Mouse (Mus musculus): ENCODE results near the gene P2rx4. TPM values are rescaled to one million over a fixed set of nuclear protein-coding genes. Genes with fewer than 3 reads are reported as not detected.

The P2rx4 gene
- total RNA-seq, 2 experiments from 2014 or later = 3.9 to 4.2 TPM

DNA sequence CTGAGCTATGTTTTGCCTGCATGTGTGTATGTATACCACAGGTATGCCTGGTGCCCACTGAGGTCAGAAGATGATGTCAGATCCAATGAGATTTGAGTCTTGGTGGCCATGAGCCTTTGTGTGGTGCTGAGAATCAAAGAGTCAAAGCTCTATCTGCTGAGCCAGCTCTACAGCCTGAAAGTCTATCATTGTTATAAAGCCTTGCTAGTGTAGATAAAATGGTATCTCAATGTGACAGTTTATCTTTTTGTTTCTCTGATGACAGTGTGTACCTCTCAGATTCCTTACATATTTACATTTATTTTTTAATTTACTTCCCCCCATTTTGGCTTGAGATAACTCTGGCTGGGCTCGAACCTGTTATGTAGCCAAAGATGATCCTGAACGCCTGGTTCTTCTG is 3.8 kb upstream of the P2rx4 start:
- DNase-seq = no peak

DNA sequence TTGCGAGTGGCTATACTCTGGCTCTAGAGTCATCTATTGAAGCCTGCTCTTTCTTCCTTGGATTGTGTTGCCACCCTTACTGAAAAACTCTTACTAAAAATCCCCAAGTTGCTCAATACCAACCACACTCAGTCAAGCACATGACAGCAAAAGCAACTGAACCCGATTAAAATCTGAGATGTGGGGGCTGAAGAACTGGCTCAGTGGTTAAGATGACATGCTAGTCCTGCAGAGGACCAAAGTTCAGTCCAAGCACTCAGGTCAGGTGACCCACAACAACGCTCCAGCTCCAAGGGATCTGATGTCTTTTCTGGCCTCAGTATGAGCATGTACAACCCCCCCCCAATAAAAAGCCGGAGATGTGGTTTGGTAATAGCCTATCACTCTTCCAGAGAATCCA is 2.8 kb upstream of the P2rx4 start:
- DNase-seq = no peak

DNA sequence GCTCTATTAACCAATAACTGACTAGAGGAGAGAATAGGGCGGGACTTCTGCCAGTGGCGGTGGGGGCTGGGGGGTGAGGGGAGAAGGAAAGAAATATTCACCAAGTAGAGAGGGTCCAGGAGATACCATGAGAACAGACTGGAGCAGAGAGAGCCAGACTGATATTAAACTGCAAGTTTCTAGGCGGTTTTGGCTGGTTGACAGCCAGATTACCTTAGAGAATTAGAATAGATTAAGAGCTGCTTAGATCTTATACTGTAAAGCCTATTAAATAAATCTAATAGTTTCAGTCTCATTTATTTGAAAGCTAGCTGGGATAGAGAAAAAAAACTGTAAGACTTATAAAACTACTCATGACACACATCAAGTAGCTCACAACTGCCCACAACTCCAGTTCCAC is 2.2 kb upstream of the P2rx4 start:
- DNase-seq = no peak

DNA sequence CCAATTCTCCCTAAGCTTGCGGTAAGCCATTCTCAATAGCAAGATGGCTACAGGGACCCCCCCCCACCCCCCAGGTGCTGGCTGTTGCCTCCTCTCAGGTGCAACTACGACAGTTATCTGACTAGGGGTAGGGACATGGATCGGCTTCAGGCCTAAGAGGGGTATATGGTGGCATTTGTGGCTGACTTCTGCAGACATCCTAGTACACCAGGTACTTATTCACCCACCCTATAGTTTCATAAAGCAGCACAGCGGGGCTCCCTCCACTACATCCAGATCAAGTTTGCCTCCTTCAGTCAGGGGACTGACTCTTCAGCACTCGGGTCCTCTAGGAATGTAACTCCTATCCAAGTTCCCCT is 448 bp upstream of the P2rx4 start:
- no peak for DNase-seq

DNA sequence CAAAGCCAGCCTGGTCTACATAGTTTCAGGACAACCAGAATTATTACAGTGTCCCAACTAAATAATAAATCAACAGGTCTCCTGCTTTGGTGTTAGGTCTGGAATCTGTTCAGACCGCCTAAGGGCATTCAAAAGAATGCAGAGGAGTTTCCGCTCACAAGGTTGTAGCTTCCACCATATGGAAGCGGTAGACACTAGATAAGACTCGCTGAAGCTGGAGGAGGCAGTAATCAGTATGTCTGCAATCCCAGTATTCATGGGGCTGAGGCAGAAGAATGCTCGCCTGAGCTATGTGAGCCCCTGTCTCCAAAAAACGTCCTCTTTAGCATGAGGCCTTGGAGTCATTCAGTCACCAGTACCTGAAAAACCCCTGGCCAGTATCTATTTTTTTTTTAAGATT is 1.5 kb downstream of the P2rx4 start:
- no peak for DNase-seq

DNA sequence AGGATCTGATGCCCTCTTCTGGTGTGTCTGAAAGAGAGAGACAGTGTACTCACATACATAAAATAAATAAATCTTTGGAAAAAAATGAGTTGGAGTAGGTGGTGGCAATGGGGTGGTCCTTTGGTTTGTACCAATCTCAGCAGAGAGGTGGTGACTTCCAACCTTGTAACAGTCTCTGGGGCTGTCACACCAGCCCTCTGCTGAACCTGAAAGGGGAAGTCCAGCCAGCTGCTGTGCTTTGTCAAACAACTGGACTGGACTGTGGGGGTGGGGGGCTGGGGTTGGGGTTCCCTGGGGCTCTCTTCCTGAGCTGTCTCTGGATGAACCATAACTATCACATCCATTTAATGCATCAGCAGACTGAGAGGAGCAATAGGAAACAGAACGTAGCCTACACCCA is 8.4 kb downstream of the P2rx4 start:
- DNase-seq = no peak

DNA sequence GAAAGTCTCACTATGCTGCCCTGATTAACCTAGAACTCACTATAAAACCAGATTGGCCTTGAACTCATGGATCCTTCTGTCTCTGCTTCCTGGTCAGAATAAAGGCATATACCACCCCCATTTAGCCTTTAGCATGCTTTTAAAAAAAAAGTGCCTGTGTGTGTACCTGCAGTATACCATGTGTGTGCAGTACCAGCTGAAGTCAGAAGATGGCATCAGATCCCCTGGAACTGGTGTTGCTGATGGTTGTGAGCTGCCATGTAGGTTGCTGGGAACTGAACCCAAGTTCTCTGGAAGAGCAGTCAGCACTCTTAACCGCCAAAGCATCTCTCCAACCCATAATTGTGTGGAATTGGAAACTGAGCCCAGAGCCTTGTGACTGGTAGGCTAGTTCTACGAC is 9.4 kb downstream of the P2rx4 start:
- DNase-seq = no peak

DNA sequence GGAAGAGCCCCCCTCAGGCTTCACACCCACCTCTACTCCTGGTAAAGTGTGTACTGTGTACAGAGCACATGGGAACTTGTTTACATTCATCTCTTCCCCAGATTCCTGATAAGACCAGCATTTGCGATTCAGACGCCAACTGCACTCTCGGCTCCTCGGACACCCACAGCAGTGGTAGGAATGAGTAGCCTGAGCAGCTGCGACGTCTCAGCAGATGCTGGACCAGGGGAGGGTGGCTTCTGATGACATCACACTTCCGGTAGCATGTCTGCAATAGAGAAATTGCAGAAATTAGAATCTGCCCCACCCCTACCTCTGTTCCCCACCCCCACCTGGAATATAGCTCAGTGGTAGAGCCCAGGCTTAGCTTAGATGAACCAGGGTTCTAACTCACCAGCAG is 11.1 kb downstream of the P2rx4 start:
- no peak for DNase-seq

DNA sequence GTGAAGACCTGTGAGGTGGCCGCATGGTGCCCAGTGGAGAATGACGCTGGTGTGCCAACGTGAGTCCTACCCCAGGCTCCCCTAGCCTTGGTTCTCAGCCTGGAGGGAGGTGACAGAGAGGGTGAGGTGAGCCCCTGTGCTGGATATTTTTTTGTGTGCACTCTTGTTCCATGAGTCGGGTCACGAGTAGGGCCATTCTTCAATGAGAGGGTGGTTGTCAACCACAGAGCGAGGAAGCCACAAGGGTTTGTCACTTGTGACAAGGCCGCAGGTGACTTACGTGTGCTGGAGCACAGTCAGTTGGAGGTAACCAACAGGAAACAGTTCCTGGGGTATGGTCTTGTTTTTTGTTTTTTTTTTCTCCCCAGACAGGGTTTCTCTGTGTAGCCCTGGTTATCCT is 11.8 kb downstream of the P2rx4 start:
- DNase-seq = no peak

DNA sequence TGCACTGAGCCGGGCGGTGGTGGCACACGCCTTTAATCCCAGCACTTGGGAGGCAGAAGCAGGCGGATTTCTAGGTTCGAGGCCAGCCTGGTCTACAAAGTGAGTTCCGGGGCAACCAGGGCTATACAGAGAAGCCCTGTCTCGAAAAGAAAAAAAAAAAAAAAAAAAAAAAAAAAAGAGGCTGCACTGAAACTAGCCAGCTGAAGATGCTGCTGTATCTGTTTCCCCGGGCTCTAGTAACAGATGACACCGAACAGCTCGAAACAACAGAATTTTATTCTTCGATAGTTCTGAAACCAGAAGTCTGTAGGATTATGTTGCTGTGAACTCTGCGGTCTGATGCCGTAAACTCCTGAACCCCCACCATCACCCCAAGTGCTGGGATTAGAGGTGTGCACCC is 18.1 kb downstream of the P2rx4 start:
- no peak for DNase-seq

DNA sequence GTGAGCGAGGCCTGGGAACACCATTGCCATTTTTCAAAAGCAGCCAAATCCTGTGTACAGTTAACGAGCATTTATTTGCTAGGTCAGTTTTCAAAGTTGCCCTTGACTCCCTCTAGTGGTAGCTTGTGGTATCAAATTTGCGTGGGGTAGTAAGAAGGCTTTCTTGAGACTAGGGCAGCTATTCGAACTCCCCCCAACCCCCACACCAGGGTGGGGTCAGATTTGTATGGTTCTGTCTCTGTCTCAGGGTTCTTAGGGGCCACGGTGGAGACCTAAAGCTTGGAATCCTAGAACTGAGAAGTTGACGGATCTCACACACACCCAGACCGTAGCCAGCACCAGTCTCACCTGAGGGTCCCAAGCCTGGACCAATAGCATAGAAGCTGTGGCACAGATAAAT is 18.7 kb downstream of the P2rx4 start:
- DNase-seq = no peak

DNA sequence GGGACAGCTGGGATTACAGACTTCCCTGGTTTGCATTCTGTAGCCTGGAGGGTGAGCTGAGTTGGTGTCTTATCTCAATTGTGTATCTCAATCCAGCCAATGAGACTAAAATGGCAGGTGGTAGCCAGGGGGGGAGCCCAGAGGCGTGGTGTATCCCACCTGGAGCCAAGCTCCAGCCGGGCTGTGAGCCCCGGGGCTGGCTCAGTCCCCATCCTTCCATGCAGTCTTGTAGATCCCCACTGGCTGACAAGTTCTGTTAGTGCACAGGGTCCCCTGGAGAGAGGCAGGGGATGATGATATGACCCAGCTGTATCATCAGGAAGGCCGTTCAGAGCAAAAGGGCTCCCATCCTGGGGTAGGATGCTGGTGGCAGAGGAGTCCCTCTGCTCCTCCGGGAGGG is 19.3 kb downstream of the P2rx4 start:
- DNase-seq = no peak

DNA sequence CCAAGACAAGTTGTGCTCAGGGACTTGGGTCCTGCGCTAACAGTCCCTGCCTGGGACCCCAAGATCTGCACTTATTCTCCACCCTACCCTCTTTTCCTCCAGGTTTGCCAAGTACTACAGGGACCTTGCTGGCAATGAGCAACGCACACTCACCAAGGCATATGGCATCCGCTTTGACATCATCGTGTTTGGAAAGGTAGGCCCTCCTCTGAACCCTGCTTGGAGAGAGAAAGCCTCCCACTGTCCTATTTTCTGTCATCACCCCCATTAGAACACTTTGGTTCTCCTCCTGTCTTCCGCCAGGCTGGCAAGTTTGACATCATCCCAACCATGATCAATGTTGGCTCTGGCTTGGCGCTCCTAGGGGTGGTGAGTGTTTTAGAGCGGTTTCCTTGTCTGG is 19.8 kb downstream of the P2rx4 start:
- DNase-seq = no peak

DNA sequence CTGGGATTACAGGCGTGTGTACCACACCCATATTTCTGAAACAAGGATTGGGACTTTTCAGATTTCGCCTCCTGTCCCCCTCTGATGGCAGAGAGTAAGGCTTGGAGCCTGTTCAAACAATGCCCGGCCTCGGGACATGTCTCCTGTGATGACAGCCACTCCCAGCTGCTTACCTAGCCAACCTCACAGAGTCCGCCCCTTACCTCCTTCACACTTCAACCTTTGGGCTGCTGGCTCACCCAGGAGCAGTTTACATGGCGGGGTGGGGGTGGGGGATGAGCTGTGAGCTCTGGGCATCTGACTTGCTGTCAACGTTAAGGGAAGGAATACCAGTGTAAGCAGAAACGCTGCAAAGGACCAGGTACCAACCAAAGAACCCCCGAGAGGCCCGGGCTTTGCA is 23.4 kb downstream of the P2rx4 start:
- DNase-seq = no peak

DNA sequence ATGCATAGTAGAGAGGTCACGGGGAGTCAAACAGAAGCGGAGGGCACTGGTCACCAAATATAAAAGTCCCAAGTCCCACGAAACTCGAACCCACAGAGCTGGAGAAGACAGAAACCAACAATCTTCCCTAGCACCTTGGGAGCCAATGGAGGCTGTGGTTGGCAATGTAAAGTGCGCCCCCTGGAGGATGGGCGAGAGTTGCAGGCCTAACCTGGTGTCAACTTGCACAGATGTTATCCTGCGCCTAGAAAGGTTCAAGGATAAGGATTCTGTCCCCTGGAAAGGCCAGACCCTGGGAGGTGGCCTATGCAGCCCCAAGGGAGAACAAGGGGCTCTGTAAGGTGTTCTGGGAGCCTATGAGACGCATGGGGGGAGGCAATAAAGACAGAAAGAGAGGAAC is 24.0 kb downstream of the P2rx4 start:
- DNase-seq = peak; percentile 40

DNA sequence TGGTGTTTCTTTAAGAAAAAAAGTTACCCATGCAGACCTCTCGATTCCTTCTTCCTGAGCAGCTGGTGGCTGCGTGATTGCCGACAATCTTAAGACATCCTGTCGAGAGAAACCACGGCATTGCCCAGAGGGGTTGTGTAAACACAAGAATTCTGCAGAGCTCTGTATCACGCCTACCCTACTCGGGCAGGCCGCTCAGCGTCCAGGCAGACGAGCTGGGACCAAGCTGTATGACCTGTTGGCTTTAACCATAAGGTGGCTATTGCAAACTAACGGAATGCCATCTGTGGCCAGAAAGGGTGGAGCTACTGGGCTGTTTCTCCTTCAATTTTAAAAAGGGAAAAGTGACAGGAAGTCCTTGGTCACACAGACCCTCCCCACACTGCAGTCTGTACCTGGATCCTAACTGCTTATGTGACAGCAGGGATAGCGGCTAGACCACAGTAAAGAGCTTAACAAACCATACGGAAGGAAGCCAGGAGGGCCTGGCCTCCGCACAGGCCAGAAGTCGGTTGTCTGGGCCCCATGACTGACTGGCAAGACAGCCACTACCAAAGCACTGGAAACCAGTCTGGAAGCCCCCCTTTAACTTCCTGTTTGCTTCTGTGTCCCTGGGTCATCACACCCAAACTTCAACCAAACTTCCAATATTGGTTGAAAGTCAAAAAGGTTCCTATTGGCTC is 24.8 kb downstream of the P2rx4 start:
- no peak for DNase-seq

DNA sequence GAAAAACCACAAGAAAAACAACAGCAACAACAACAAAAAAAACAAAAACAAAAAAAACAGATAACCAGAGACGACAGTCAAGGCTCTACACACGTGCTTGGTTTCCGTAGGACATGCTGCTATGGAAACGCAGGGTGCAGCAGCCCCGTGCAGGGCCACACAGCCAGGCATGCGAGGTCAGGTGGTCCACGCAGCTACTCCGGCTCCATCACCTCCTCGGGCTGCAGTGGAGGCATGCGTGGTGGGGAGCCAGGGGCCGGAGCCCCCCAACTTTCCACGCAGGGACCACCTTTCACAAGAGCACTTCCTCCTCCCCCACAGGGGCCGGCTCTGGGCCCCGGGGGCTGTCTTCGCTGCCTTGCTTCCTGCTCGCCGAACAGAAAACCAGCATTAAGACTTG is 26.5 kb downstream of the P2rx4 start:
- no peak for DNase-seq

DNA sequence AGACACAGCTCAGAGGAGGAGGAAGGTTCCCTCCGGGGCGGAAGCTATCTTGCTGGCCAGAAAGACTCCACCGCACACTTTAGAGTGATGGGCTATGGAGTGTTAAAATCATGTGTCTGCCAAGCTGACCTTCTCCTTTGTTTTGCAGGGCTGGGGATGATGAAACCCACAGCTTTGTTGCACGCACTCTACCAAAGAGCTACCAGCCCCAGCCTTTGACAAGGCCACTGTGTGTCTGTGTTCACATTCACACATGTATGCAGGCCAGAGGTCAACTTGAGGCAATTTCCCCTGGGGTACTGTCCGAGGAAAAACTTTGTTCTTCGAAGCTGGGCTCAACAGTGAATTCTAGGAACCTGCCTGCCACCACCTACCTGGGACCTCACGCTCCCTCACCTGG is 28.5 kb downstream of the P2rx4 start:
- no peak for DNase-seq

DNA sequence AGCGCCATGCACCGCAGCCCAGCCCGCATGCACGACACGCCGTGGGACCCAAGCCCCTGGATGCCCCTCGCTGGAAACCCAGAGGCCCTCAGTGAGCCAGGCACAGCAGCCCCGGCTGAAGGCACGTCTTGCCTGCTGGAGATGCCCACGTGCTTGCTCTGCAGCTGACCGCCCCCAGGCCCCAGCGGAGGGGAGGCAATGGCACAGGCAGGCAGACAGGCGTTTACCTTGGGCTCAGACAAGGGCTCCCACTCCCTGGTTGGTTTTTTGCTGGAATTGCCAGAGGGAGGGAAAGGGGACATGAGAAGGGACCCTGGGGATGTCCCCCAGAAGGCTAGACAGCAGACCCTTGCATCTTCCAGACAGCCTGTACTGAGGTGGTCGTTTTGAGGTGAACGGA is 29.4 kb downstream of the P2rx4 start:
- DNase-seq = no peak

DNA sequence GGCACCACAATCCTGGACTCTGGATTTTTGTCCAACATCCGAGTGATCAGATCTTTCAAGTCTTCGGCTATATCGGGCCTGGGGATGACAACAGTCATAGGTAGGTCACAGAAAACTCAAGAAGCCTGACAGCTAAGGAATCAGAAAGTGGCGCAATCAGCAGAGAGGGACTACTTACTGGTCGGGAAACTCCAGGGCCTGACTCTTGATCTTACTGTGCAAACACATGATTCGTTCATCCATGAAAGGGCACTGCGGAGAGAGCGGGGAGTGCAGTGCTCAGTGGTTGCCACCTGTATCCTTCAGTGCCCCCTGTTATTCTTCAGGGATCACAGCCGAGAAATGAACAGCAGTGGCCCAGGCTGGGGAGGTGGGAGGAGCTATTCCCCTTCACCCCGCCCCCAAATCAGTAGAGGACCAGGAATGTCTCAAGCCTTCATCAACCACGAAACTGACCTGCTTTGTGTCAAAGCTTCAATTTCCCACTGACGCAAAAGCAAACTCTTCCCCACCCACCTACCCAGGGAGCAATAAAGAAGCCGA is 36.6 kb downstream of the P2rx4 start:
- DNase-seq = no peak

DNA sequence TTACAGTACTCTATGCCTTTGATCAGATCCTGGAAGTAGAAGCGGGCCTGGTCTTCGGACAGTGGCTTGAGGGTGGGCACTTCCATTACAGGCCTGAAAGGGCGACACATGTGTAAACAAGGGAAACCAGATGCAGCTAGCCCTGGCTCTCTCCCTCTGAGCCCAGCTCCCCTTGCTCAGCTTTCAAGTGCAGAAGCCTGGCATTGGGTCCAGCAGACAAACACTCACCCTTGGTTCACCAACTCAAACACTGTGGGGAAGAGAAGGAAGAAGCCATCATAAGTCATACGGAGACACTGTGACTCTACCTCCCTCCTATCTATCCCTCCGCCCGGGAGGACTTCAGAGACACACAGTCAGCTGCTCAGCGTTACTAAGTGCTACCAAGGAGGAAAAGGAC is 40.6 kb downstream of the P2rx4 start:
- no peak for DNase-seq

DNA sequence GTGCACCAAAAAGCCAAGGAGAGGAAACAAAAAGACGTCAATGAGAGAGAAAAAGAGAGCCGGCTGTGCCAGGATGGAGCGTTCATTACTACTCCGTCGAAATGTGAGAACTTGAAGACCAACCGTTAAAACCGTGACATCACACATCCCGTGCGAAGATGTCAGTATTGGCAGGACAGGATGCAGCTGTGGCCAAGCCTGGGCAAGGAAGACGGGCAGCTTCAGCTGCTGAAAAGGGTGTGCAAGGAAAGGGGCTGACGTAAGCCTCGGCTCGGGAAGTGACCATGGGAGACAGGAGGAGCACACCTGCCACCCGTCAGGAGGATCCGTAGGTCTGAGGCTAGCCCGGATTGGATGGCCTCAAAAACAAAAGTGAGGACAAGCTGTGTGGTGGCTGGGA is 47.1 kb downstream of the P2rx4 start:
- no peak for DNase-seq

DNA sequence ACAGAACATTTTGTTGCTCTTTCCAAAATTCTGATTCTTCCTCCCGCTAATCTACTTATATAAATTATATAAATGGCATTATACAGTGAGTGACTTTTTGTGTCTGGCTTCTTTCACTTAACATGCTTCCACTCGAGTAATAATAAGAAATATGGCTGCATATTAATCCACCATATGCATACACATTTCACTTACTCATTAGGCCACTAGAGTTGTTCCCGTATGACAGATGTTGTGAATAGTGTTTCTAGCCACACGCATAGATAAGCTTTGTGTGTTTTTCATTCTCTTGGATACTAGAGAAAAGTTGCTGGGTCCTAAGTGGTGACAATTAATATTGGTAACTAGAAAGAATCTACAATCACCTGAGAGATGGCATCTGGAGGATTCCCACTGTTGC is 48.3 kb downstream of the P2rx4 start:
- no peak for DNase-seq

DNA sequence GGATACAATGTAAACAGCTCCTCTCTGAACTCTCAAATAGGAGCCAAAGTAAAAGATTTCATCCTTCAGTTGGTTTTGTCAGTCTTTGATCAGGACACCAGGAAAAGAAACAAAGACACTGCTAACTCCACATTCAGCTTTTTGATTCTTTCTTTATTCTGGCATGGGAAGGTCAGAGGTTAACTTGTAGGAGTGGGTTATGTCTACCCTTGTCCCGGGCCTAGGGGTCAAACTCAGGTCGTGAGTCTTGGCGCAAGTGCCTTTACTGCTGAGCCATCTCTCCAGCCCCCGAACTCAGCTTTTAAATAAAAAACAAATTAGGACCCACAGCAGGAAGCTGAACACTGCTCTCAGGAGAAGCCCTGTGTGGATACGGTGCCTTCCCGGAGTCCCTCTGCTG is 48.8 kb downstream of the P2rx4 start:
- DNase-seq = no peak

DNA sequence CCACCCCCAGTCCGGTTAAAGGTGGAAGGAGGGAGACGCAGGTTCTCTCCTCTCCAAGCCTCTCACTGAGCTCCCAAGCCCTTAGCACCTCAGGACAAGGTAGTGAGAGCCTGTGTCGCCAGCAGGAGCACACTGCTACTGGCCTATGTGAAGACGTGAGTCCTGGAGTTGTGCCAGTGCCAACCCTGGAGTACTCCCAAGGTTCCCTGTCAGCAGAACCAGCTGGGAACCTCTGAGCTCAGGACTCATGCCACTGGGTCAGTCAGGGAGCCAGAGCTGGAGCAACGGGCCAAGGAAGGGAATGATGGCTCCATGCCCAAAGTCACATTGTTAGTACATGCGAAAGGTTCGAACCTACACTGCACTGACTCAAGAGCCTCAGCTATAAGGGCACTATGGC is 49.3 kb downstream of the P2rx4 start:
- DNase-seq = peak; percentile 60
